Mouse (Mus musculus) limb, embryonic 15.5 days (tissue): ENCODE measurements around the gene Syt12. TPM values are rescaled to one million over a fixed set of nuclear protein-coding genes. Genes with fewer than 3 reads are reported as not detected.

Experiments used
- ATAC-seq: fragments of 200-750 bp; cut with Nextera tagmentation; 2 replicates; pipeline ENCODE4 v1.8.0; 2017; ENCODE audit warnings: low read depth, moderate TSS enrichment; ENCODE audit not compliant: insufficient number of reproducible peaks, low FRiP score, low TSS enrichment
- H3K27ac ChIP-seq: fragments of 300-500 bp; sonication (generic); 2 replicates; pipeline ENCODE4 v1.5.1; 2015; ENCODE audit warnings: moderate library complexity, mild to moderate bottlenecking, inconsistent platforms
- H3K27me3 ChIP-seq: fragments of 300-500 bp; sonication (generic); 2 replicates; pipeline ENCODE4 v1.6.1; 2015; ENCODE audit warnings: inconsistent platforms
- H3K36me3 ChIP-seq: fragments of 300-500 bp; sonication (generic); 2 replicates; pipeline ENCODE4 v1.6.1; 2015; ENCODE audit warnings: inconsistent platforms
- H3K4me1 ChIP-seq: fragments of 300-500 bp; sonication (generic); 2 replicates; pipeline ENCODE4 v1.6.1; 2015; ENCODE audit warnings: inconsistent platforms
- H3K4me2 ChIP-seq: fragments of 300-500 bp; sonication (generic); 2 replicates; pipeline ENCODE4 v1.6.1; 2015; ENCODE audit warnings: mild to moderate bottlenecking, inconsistent platforms
- H3K4me3 ChIP-seq: fragments of 300-500 bp; sonication (generic); 2 replicates; pipeline ENCODE4 v1.5.1; 2015; ENCODE audit warnings: mild to moderate bottlenecking, inconsistent platforms
- H3K9ac ChIP-seq: fragments of 300-500 bp; sonication (generic); 2 replicates; pipeline ENCODE4 v1.6.1; 2015; ENCODE audit warnings: inconsistent platforms
- H3K9me3 ChIP-seq: fragments of 300-500 bp; sonication (generic); 2 replicates; pipeline ENCODE4 v1.6.1; 2016; ENCODE audit warnings: inconsistent platforms
- WGBS: fragments of 180-500 bp; shearing (Covaris S2); methylation state at CpG from one replicate; pipeline ENCODE4 v1.1.7; 2015; 5-methylcytosine and 5-hydroxymethylcytosine counted together
- polyA plus RNA-seq: library from polyadenylated mRNA; unstranded; fragments of >200 nt; fragmentation: Nextera tagmentation; extraction: Ambion mirVana; gene quantifications from 2 replicates; pipeline ENCODE4 v1.2.1, GENCODE M21; 2015

The Syt12 gene
- polyA plus RNA-seq, 1 experiment from 2014 or later = 0.76 TPM

GRCm38 (mm10) chr19:4420153-4420910 lies 56.9 kb downstream of the Syt12 start:
- Histone ChIP-seq H3K36me3 (peaks cover 31% of the 10 kb centered on the region), H3K4me2 (no peak overlapping the region), H3K27ac (peak overlapping the region; percentile 47; the same call in 1 of the 2 replicates), H3K4me3 (no peak overlapping the region), H3K9ac (no peak overlapping the region), H3K4me1 (no peaks in the 10 kb centered on the region), H3K9me3 (no peaks in the 10 kb centered on the region), H3K27me3 (no peaks in the 10 kb centered on the region)
- WGBS = 70% methylated on average over 8 of the region's 8 CpGs
- ATAC-seq = no peak; the same call in 1 of the 2 replicates

GRCm38 (mm10) chr19:4419711-4420110 lies 57.5 kb downstream of the Syt12 start:
- no peak overlapping the region for H3K9ac ChIP-seq
- no peaks in the 10 kb centered on the region for H3K9me3 ChIP-seq
- ATAC-seq = no peak
- no peaks in the 10 kb centered on the region for H3K27me3 ChIP-seq
- no peak overlapping the region for H3K4me2 ChIP-seq
- H3K4me3 ChIP-seq = no peak overlapping the region
- no peaks in the 10 kb centered on the region for H3K4me1 ChIP-seq
- peaks cover 26% of the 10 kb centered on the region for H3K36me3 ChIP-seq
- WGBS = 89% methylated on average over 5 of the region's 5 CpGs
- 0 out of 2 replicates have a peak overlapping the region, but pooled peaks have one; percentile 47 for H3K27ac ChIP-seq

GRCm38 (mm10) chr19:4417713-4418112 lies 59.5 kb downstream of the Syt12 start:
- Histone ChIP-seq H3K9me3 (no peaks in the 10 kb centered on the region), H3K4me1 (no peaks in the 10 kb centered on the region), H3K27me3 (no peaks in the 10 kb centered on the region), H3K9ac (no peak overlapping the region), H3K27ac (no peak overlapping the region), H3K4me3 (no peak overlapping the region), H3K4me2 (no peak overlapping the region), H3K36me3 (peaks cover 13% of the 10 kb centered on the region; the same call in 1 of the 2 replicates)
- ATAC-seq = no peak

GRCm38 (mm10) chr19:4417183-4417582 lies 60.1 kb downstream of the Syt12 start:
- H3K4me2 ChIP-seq = no peak overlapping the region
- H3K36me3 ChIP-seq = peaks cover 13% of the 10 kb centered on the region; the same call in 1 of the 2 replicates
- ATAC-seq = no peak
- no peak overlapping the region for H3K9ac ChIP-seq
- no peak overlapping the region for H3K27ac ChIP-seq
- no peaks in the 10 kb centered on the region for H3K9me3 ChIP-seq
- H3K27me3 ChIP-seq = no peaks in the 10 kb centered on the region
- 0% methylated on average over 1 of the region's 1 CpGs for WGBS
- H3K4me1 ChIP-seq = no peaks in the 10 kb centered on the region
- H3K4me3 ChIP-seq = no peak overlapping the region

GRCm38 (mm10) chr19:4414631-4415030 lies 62.6 kb downstream of the Syt12 start:
- Histone ChIP-seq H3K9me3 (no peaks in the 10 kb centered on the region), H3K27ac (no peak overlapping the region), H3K9ac (no peak overlapping the region), H3K4me1 (no peaks in the 10 kb centered on the region), H3K4me3 (no peak overlapping the region), H3K27me3 (no peaks in the 10 kb centered on the region), H3K4me2 (no peak overlapping the region), H3K36me3 (no peaks in the 10 kb centered on the region)
- no peak for ATAC-seq
- WGBS = 90% methylated on average over 1 of the region's 1 CpGs

- WGBS = 52% methylated on average over 2 of the region's 2 CpGs
- no peak overlapping the region for H3K27ac ChIP-seq
Observed at GRCm38 (mm10) chr19:4409062-4409461, 68.2 kb downstream of the Syt12 start.

GRCm38 (mm10) chr19:4404840-4405239 lies 72.4 kb downstream of the Syt12 start:
- 94% methylated on average over 2 of the region's 2 CpGs for WGBS
- no peaks in the 10 kb centered on the region for H3K4me1 ChIP-seq

More at GRCm38 (mm10) chr19:4409062-4409461, 68.2 kb downstream of the Syt12 start:
- H3K4me2 ChIP-seq = no peak overlapping the region
- no peak overlapping the region for H3K9ac ChIP-seq
- no peaks in the 10 kb centered on the region for H3K4me1 ChIP-seq
- H3K27me3 ChIP-seq = no peaks in the 10 kb centered on the region
- no peaks in the 10 kb centered on the region for H3K36me3 ChIP-seq
- no peak for ATAC-seq
- no peak overlapping the region for H3K4me3 ChIP-seq
- no peaks in the 10 kb centered on the region for H3K9me3 ChIP-seq

GRCm38 (mm10) chr19:4398959-4399358 lies 78.3 kb downstream of the Syt12 start:
- 73% methylated on average over 4 of the region's 4 CpGs for WGBS
- Histone ChIP-seq H3K36me3 (no peaks in the 10 kb centered on the region), H3K9me3 (no peaks in the 10 kb centered on the region), H3K4me1 (peaks cover 15% of the 10 kb centered on the region), H3K9ac (no peak overlapping the region), H3K4me2 (no peak overlapping the region), H3K4me3 (peak overlapping the region; percentile 99), H3K27me3 (no peaks in the 10 kb centered on the region), H3K27ac (no peak overlapping the region)
- ATAC-seq = no peak

More at GRCm38 (mm10) chr19:4404840-4405239, 72.4 kb downstream of the Syt12 start:
- ATAC-seq = no peak
- H3K9me3 ChIP-seq = no peaks in the 10 kb centered on the region
- no peak overlapping the region for H3K9ac ChIP-seq
- H3K27ac ChIP-seq = no peak overlapping the region
- no peaks in the 10 kb centered on the region for H3K36me3 ChIP-seq
- H3K27me3 ChIP-seq = no peaks in the 10 kb centered on the region
- no peak overlapping the region for H3K4me3 ChIP-seq
- no peak overlapping the region for H3K4me2 ChIP-seq

- Histone ChIP-seq H3K4me3 (peak overlapping the region; percentile 99), H3K4me2 (peak overlapping the region; percentile 86), H3K27me3 (no peaks in the 10 kb centered on the region), H3K9me3 (no peaks in the 10 kb centered on the region), H3K36me3 (no peaks in the 10 kb centered on the region), H3K4me1 (peaks cover 16% of the 10 kb centered on the region), H3K27ac (peak overlapping the region; percentile 94), H3K9ac (peak overlapping the region; percentile 70)
- 30% methylated on average over 8 of the region's 8 CpGs for WGBS
- ATAC-seq = no peak
Observed at GRCm38 (mm10) chr19:4398630-4398948, 78.7 kb downstream of the Syt12 start.

- H3K36me3 ChIP-seq = no peaks in the 10 kb centered on the region
- no peaks in the 10 kb centered on the region for H3K27me3 ChIP-seq
- WGBS = 1% methylated on average over 80 of the region's 82 CpGs
- H3K4me3 ChIP-seq = peak within 1 kb of the TSS; percentile 99
- ATAC-seq = no peak; the same call in none of the 2 replicates
- H3K9me3 ChIP-seq = no peaks in the 10 kb centered on the region
- peak within 1 kb of the TSS; percentile 70 for H3K9ac ChIP-seq
- peak within 1 kb of the TSS; percentile 86 for H3K4me2 ChIP-seq
- H3K27ac ChIP-seq = peak within 1 kb of the TSS; percentile 94
- peaks cover 22% of the 10 kb centered on the region for H3K4me1 ChIP-seq
Observed at GRCm38 (mm10) chr19:4397798-4398629, 79.2 kb downstream of the Syt12 start, which contains the start of gene Kdm2a. Gene Kdm2a, minus strand, starts transcription at chr19:4398285.

GRCm38 (mm10) chr19:4396998-4397797 lies 80.0 kb downstream of the Syt12 start:
- under 1% methylated on average over 77 of the region's 90 CpGs for WGBS
- peak overlapping the region; percentile 86 for H3K4me2 ChIP-seq
- peak overlapping the region; percentile 99 for H3K4me3 ChIP-seq
- no peaks in the 10 kb centered on the region for H3K27me3 ChIP-seq
- H3K27ac ChIP-seq = peak overlapping the region; percentile 97
- peaks cover 25% of the 10 kb centered on the region for H3K4me1 ChIP-seq
- peak; percentile 95 for ATAC-seq
- no peaks in the 10 kb centered on the region for H3K36me3 ChIP-seq
- H3K9me3 ChIP-seq = no peaks in the 10 kb centered on the region
- H3K9ac ChIP-seq = peak overlapping the region; percentile 97
